Mouse (Mus musculus): ENCODE data around the gene Zfp428.
A peak's percentile ranks its signal among the peaks of the same experiment; 100 is the strongest.
"Not testable (repeated sequence)": the region's sequence is repeated elsewhere in the genome, so short reads cannot be mapped to it uniquely, and the experiment has no call there.

The Zfp428 gene

GRCm38 (mm10) chr7:24499856-24500577, 6.8 kb upstream of the Zfp428 start:
- H3K27me3 ChIP-seq (ENCODE audit: control insufficient read depth, insufficient read depth, low read length, poor library complexity, severe bottlenecking): peaks cover 2% of the 10 kb centered on the region; the same call in 1 of the 2 replicates
- peak; percentile 42 for DNase-seq (ENCODE audit: low read depth, low spot score)
- no peaks in the 10 kb centered on the region for H3K36me3 ChIP-seq (ENCODE audit: control insufficient read depth, insufficient read depth, low read length, poor library complexity, severe bottlenecking)

GRCm38 (mm10) chr7:24500929-24501328, 5.9 kb upstream of the Zfp428 start:
- no peaks in the 10 kb centered on the region for H3K36me3 ChIP-seq (ENCODE audit: control insufficient read depth, insufficient read depth, low read length, poor library complexity, severe bottlenecking)
- peak; percentile 61 for DNase-seq (ENCODE audit: low read depth, low spot score)
- peaks cover 2% of the 10 kb centered on the region; the same call in 1 of the 2 replicates for H3K27me3 ChIP-seq (ENCODE audit: control insufficient read depth, insufficient read depth, low read length, poor library complexity, severe bottlenecking)

DNA sequence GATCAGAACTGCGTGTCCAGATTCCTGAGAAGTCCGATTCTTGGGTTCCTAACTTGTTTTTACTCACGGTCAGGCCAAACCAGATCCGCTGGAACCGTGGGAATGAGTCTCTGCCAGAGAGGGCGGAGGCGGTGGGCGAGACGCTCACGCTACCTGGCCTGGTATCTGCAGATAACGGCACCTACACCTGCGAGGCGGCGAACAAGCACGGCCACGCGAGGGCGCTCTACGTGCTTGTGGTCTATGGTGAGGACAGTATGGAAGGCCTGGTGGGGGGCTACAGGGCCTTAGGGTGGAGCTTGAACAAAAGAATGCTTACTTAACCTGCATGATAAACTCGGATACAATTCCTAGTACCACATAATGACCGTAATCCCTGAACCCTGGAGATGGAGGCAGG, 5.3 kb upstream of the Zfp428 start:
- DNase-seq (ENCODE audit: low read depth, low spot score): peak; percentile 43
- Histone ChIP-seq H3K36me3 (ENCODE audit: control insufficient read depth, insufficient read depth, low read length, poor library complexity, severe bottlenecking) (no peaks in the 10 kb centered on the region), H3K27me3 (ENCODE audit: control insufficient read depth, insufficient read depth, low read length, poor library complexity, severe bottlenecking) (peaks cover 2% of the 10 kb centered on the region; the same call in 1 of the 2 replicates)

- no peak for DNase-seq (ENCODE audit: low read depth, low spot score)
- Histone ChIP-seq H3K27me3 (ENCODE audit: control insufficient read depth, insufficient read depth, low read length, poor library complexity, severe bottlenecking) (peaks cover 2% of the 10 kb centered on the region; the same call in 1 of the 2 replicates), H3K36me3 (ENCODE audit: control insufficient read depth, insufficient read depth, low read length, poor library complexity, severe bottlenecking) (no peaks in the 10 kb centered on the region)
Measured at GRCm38 (mm10) chr7:24504004-24504403, 2.8 kb upstream of the Zfp428 start.

DNA sequence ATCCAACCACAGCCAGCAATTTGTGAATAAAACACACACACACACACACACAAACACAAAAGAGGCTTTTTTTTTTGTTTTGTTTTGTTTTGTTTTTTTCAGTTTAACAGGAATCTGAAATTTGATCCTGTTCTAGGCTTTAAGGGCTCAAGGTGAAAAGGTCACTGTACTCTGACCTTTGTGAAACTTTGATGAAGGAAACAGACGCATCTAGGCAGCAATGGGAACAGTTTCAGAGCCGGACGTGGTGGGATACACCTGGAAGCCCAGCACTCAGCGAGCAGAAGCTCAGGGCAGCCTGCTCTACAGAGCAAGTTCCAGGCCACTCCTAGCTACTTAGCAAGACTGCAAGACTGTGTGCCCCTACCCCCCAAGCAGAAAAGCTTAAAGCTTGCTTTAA, 1.9 kb upstream of the Zfp428 start:
- Histone ChIP-seq H3K36me3 (ENCODE audit: control insufficient read depth, insufficient read depth, low read length, poor library complexity, severe bottlenecking) (no peaks in the 10 kb centered on the region), H3K27me3 (ENCODE audit: control insufficient read depth, insufficient read depth, low read length, poor library complexity, severe bottlenecking) (peaks cover 2% of the 10 kb centered on the region; the same call in 1 of the 2 replicates)
- DNase-seq (ENCODE audit: low read depth, low spot score): no peak

GRCm38 (mm10) chr7:24505447-24506064, 1.2 kb upstream of the Zfp428 start:
- H3K36me3 ChIP-seq (ENCODE audit: control insufficient read depth, insufficient read depth, low read length, poor library complexity, severe bottlenecking): no peaks in the 10 kb centered on the region
- no peak for DNase-seq (ENCODE audit: low read depth, low spot score)
- H3K27me3 ChIP-seq (ENCODE audit: control insufficient read depth, insufficient read depth, low read length, poor library complexity, severe bottlenecking): peaks cover 2% of the 10 kb centered on the region; the same call in 1 of the 2 replicates

DNA sequence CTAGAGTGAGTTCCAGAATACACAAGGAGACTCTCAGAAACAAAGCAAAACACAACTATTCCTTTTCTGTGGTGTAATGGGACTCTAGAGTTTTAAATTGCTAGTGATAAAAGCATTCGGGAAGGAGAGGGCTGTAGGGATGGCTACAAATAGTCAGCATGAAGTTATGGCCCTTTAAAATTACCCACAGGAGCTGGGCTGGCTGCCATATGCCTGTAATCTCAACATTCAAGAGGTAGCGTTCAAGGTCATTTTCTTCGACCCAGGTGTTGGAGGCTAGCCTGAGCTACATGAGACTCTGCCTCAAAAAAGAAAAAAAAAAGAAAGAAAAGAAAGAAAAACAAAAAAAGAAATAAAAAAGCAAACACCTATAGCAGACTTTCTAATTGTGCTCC, 744 bp upstream of the Zfp428 start:
- no peaks in the 10 kb centered on the region for H3K36me3 ChIP-seq (ENCODE audit: control insufficient read depth, insufficient read depth, low read length, poor library complexity, severe bottlenecking)
- peaks cover 2% of the 10 kb centered on the region; the same call in 1 of the 2 replicates for H3K27me3 ChIP-seq (ENCODE audit: control insufficient read depth, insufficient read depth, low read length, poor library complexity, severe bottlenecking)
- DNase-seq (ENCODE audit: low read depth, low spot score): no peak

DNA sequence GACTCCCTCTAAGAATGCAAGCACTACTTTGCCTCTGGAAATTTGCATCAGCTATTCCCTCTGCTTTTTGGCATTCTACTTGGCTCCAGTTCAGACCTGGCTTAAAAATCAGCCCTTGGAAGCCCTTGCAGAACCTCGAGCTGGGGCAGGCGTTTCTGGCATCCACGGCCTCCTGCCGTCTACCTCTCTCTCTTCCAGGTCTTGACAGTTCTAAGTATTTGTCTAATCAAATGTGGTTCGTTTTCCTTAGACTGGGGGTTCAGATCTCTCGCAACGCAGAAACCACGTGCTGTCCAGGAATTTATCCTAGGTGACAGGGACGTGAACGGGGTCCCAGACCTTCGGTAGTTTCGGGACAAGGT, 349 bp upstream of the Zfp428 start:
- Histone ChIP-seq H3K36me3 (ENCODE audit: control insufficient read depth, insufficient read depth, low read length, poor library complexity, severe bottlenecking) (no peaks in the 10 kb centered on the region), H3K27me3 (ENCODE audit: control insufficient read depth, insufficient read depth, low read length, poor library complexity, severe bottlenecking) (peaks cover 2% of the 10 kb centered on the region; the same call in 1 of the 2 replicates)
- DNase-seq (ENCODE audit: low read depth, low spot score): no peak

DNA sequence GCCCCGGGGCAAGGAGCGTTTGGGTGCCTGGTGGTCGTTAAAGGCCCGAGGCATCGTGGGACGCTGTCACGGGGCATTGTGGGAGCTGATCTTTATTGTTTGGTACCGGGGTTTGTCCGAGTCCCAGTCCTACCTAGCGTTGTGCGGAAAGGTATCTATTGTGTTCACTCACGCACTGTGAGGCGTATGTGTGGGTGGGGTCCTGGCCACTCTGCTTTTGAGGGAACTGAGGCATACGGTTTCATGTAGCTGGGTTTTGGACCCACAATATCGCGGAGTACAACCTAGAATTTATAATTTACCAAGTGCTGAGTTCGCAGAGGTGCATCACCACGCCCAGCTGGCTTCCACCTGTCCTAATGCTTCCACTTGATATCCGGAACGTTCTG, 914 bp downstream of the Zfp428 start:
- H3K27me3 ChIP-seq (ENCODE audit: control insufficient read depth, insufficient read depth, low read length, poor library complexity, severe bottlenecking): peaks cover 2% of the 10 kb centered on the region; the same call in 1 of the 2 replicates
- H3K36me3 ChIP-seq (ENCODE audit: control insufficient read depth, insufficient read depth, low read length, poor library complexity, severe bottlenecking): no peaks in the 10 kb centered on the region
- peak; percentile 15 for DNase-seq (ENCODE audit: low read depth, low spot score)

GRCm38 (mm10) chr7:24512355-24512754, 5.5 kb downstream of the Zfp428 start, which contains the start of gene AC161166.1:
TSS of gene AC161166.1 (minus strand) at chr7:24512455.
- no peaks in the 10 kb centered on the region for H3K36me3 ChIP-seq (ENCODE audit: control insufficient read depth, insufficient read depth, low read length, poor library complexity, severe bottlenecking)
- DNase-seq (ENCODE audit: low read depth, low spot score): no peak
- no peaks in the 10 kb centered on the region for H3K27me3 ChIP-seq (ENCODE audit: control insufficient read depth, insufficient read depth, low read length, poor library complexity, severe bottlenecking)

DNA sequence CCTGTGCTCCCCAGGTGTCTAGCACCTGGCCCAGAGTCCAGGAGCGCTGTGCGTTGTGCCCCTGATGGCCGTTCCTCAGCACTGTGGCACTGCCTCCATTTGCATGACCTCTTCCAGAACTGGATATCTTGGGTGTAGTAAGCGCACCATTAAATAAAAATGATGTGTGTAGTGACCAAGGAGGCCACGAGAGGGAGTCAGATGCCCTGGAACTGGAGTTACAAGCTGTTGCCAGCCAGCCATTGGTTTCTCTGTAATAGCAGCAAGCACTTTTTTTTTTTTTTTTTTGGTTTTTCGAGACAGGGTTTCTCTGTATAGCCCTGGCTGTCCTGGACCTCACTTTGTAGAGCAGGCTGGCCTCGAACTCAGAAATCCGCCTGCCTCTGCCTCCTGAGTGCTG, 9.5 kb downstream of the Zfp428 start:
- H3K27me3 ChIP-seq (ENCODE audit: control insufficient read depth, insufficient read depth, low read length, poor library complexity, severe bottlenecking); H3K36me3 ChIP-seq (ENCODE audit: control insufficient read depth, insufficient read depth, low read length, poor library complexity, severe bottlenecking): not testable (repeated sequence)
- DNase-seq (ENCODE audit: low read depth, low spot score): peak; percentile 26

DNA sequence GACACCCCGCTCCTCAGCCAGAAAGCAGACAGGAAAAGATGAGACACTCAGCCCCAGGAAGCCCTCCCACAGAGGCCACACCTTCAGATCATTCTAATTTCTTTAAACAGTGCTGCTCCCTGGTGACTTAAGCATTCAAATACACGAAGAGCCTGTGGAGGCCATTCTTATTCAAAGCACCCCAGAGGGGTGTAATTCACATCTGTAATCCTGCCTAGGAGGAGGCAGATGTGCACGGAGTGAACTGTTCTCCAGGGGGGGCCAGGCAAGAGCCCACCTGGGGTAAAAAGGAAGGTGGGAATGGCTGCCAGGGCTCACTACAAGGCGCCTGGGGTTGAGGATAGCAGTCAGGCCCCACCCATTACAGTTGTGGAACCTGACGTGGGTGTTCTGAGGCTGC, 10.3 kb downstream of the Zfp428 start:
- DNase-seq (ENCODE audit: low read depth, low spot score): no peak
- Histone ChIP-seq H3K27me3 (ENCODE audit: control insufficient read depth, insufficient read depth, low read length, poor library complexity, severe bottlenecking) (no peaks in the 10 kb centered on the region), H3K36me3 (ENCODE audit: control insufficient read depth, insufficient read depth, low read length, poor library complexity, severe bottlenecking) (no peaks in the 10 kb centered on the region)

- Histone ChIP-seq H3K27me3 (ENCODE audit: control insufficient read depth, insufficient read depth, low read length, poor library complexity, severe bottlenecking) (no peaks in the 10 kb centered on the region), H3K36me3 (ENCODE audit: control insufficient read depth, insufficient read depth, low read length, poor library complexity, severe bottlenecking) (no peaks in the 10 kb centered on the region)
- DNase-seq (ENCODE audit: low read depth, low spot score): no peak
Measured at GRCm38 (mm10) chr7:24517654-24518053, 10.8 kb downstream of the Zfp428 start.

DNA sequence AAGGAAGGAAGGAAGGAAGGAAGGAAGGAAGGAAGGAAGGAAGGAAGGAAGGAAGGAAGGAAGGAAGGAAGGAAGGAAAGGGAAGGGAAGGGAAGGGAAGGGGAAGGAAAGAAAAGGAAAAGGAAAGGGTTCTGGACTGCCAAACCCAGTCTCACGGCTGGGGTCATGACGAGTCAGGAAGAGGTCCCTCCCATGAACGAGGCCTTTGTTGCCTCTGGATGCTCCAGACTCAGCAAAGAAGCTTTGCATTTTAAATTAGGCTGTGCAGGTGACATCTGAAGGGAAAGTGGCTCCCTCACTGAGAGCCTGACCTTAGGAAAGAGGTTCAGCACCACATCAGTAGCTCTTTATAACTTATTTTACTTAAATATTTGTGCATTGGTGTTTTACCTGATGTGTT, 12.3 kb downstream of the Zfp428 start:
- DNase-seq (ENCODE audit: low read depth, low spot score): no peak
- no peaks in the 10 kb centered on the region for H3K27me3 ChIP-seq (ENCODE audit: control insufficient read depth, insufficient read depth, low read length, poor library complexity, severe bottlenecking)
- H3K36me3 ChIP-seq (ENCODE audit: control insufficient read depth, insufficient read depth, low read length, poor library complexity, severe bottlenecking): no peaks in the 10 kb centered on the region

DNA sequence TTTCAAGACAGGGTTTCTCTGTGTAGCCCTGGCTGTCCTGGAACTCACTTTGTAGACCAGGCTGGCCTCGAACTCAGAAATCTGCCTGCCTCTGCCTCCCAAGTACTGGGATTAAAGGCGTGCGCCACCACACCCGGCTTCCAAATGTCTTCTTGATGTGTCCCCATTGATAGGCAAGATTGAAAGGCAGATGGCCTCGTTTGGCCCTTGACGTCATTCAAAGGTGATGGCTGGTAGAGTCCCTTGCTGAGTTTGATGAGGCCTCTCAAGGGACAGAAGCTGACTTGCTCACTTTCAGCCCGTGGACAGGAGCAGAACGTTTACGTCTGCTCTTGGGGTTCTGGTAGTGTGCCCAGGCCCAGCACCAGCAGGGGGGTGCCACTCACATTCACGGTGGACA, 13.2 kb downstream of the Zfp428 start:
- not testable (repeated sequence) for DNase-seq (ENCODE audit: low read depth, low spot score); H3K36me3 ChIP-seq (ENCODE audit: control insufficient read depth, insufficient read depth, low read length, poor library complexity, severe bottlenecking); H3K27me3 ChIP-seq (ENCODE audit: control insufficient read depth, insufficient read depth, low read length, poor library complexity, severe bottlenecking)
